Mouse (Mus musculus) gastrocnemius, postnatal 4 days (tissue): ENCODE data around the gene Dusp12. TPM values are rescaled to one million over a fixed set of nuclear protein-coding genes. Genes with fewer than 3 reads are reported as not detected.

ENCODE experiments used
- total RNA-seq, 2 experiments: library from RNA; stranded (reverse); gene quantifications; 2 replicates each; pipeline ENCODE4 v1.2.3; 2021

The Dusp12 gene
- total RNA-seq, 2 experiments from 2014 or later = 13.4 to 13.8 TPM

Other genes with a start within 250 kb of the Dusp12 start
- gene Olfml2b, start 241.0 kb downstream of the Dusp12 start, total RNA-seq = 10 to 100 TPM; 63.6 to 81.0 TPM
- 10 to 100 TPM; 16.4 to 17.4 TPM for gene Atf6, start 17.8 kb downstream of the Dusp12 start, total RNA-seq
- gene Gm26620, start 475 bp downstream of the Dusp12 start, total RNA-seq = under 1 TPM; 0.59 to 0.67 TPM
- not detected for gene Fcrlb, start 27.4 kb upstream of the Dusp12 start, total RNA-seq
- under 1 TPM; 0.26 to 0.61 TPM for gene Fcrla, start 42.0 kb upstream of the Dusp12 start, total RNA-seq
- 10 to 100 TPM in 1 of 2 experiments, 1 to 10 TPM in 1; 8.9 to 11.9 TPM for gene Fcgr2b, start 91.0 kb upstream of the Dusp12 start, total RNA-seq
- under 1 TPM; 0.37 to 0.62 TPM for gene Fcgr4, start 133.4 kb upstream of the Dusp12 start, total RNA-seq
- gene Fcgr3, start 179.4 kb upstream of the Dusp12 start, total RNA-seq = 10 to 100 TPM; 15.7 to 16.8 TPM
- gene Cfap126, start 228.4 kb upstream of the Dusp12 start, total RNA-seq = 1 to 10 TPM in 1 of 2 experiments, not detected in 1; 1.2 TPM